Mouse (Mus musculus) brain, embryonic 14.5 days (tissue): ENCODE measurements around the gene Bcar1.

Experiments
- CTCF ChIP-seq: fragments of 200-500 bp; IDR thresholded peaks from 2 replicates; pipeline ENCODE4 v1.5.1; 2012; ENCODE audit warnings: inconsistent platforms, mild to moderate bottlenecking, moderate library complexity, borderline replicate concordance; ENCODE audit not compliant: insufficient read depth, insufficient read length; ENCODE audit errors: extremely low read depth
- POLR2A ChIP-seq: fragments of 200-500 bp; IDR thresholded peaks from 2 replicates; pipeline ENCODE4 v1.6.1; 2012; ENCODE audit warnings: mild to moderate bottlenecking, inconsistent platforms, borderline replicate concordance; ENCODE audit not compliant: poor library complexity, insufficient read depth, insufficient read length, severe bottlenecking; ENCODE audit errors: extremely low read depth

- no peak for TF ChIP-seq POLR2A
- no peak for TF ChIP-seq CTCF
Measured at GRCm38 (mm10) chr8:111705699-111706098, 37.9 kb downstream of the Bcar1 start.
